Mouse (Mus musculus): Measurements from ENCODE around the gene Ncapg2. TPM values are rescaled to one million over a fixed set of nuclear protein-coding genes. Genes with fewer than 3 reads are reported as not detected.
A peak's percentile ranks its signal among the peaks of the same experiment; 100 is the strongest.

Gene Ncapg2
- polyA plus RNA-seq, 1 experiment, result 16.0 TPM

DNA sequence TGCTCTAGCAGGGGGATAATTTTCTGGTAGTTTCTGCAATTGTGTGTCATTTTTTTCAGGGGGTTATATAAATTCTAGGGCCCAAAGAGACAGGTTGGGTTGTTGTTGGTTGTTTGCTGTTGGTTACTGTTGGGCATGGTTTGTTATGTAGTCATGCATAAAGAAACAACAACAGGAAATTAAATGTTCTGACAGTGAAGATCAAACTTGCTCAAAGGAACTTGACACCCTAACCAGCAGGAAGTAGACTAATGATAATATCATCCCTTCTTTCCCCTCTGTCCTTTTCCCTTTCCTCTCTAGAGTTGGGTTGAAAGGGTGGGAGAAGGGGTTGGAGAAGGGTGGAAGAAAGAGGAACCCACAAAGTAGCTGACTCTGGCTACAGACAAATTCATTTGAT lies 21.2 kb upstream of the Ncapg2 start:
- no peak overlapping the region for H3K4me3 ChIP-seq (ENCODE audit: control insufficient read depth, insufficient read depth, low read length)
- no peak for DNase-seq
- no peak for TF ChIP-seq CTCF (IDR thresholded peaks at IDR 0.05; ENCODE audit: borderline replicate concordance, control insufficient read depth, extremely low read depth, insufficient read depth, low read length, poor library complexity)
- no peak for TF ChIP-seq POLR2A (IDR thresholded peaks at IDR 0.05; ENCODE audit: control insufficient read depth, extremely low read depth, insufficient read depth, low read length, poor library complexity)

DNA sequence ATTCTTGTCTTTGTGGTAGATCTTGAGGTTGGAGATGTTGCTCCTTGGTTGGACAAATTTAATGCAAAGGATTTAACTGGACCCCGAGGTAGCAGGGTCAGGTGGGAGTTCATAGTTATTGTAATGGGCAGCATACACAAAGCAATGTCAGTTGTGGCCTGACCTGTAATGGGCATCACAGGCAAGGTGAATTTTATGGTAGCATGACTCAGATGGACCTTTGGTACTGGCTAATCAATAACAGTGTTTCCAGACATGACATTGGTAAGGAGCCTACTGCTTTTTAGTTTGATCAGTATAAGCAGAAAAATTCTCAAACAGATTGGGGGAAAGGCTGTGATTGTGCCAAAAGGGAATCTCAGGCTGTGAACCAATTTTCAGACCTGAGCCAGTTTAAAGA lies 18.4 kb upstream of the Ncapg2 start:
- no peak for DNase-seq
- H3K36me3 ChIP-seq (ENCODE audit: control insufficient read depth, insufficient read depth, low read length), result no peaks in the 10 kb centered on the region
- no peak overlapping the region for H3K4me3 ChIP-seq (ENCODE audit: control insufficient read depth, insufficient read depth, low read length)
- H3K27ac ChIP-seq (ENCODE audit: control insufficient read depth, insufficient read depth, low read length), result no peak overlapping the region
- 82% methylated on average over 1 of the region's 1 CpGs for WGBS
- TF ChIP-seq CTCF (IDR thresholded peaks at IDR 0.05; ENCODE audit: borderline replicate concordance, control insufficient read depth, extremely low read depth, insufficient read depth, low read length, poor library complexity) (no peak), POLR2A (IDR thresholded peaks at IDR 0.05; ENCODE audit: control insufficient read depth, extremely low read depth, insufficient read depth, low read length, poor library complexity) (no peak)
- no peaks in the 10 kb centered on the region for H3K4me1 ChIP-seq (replicated peaks; ENCODE audit: control insufficient read depth, insufficient read depth, low read length)
- no peaks in the 10 kb centered on the region for H3K27me3 ChIP-seq (ENCODE audit: control insufficient read depth, insufficient read depth, low read length)

More for the DNA sequence above, 21.2 kb upstream of the Ncapg2 start:
- no peaks in the 10 kb centered on the region for H3K27me3 ChIP-seq (ENCODE audit: control insufficient read depth, insufficient read depth, low read length)
- H3K36me3 ChIP-seq (ENCODE audit: control insufficient read depth, insufficient read depth, low read length), result no peaks in the 10 kb centered on the region; the same call in 1 of the 2 replicates
- no peak overlapping the region for H3K27ac ChIP-seq (ENCODE audit: control insufficient read depth, insufficient read depth, low read length)
- H3K4me1 ChIP-seq (replicated peaks; ENCODE audit: control insufficient read depth, insufficient read depth, low read length), result no peaks in the 10 kb centered on the region

GRCm38 (mm10) chr12:116389868-116390267 lies 15.3 kb upstream of the Ncapg2 start:
- H3K27ac ChIP-seq (ENCODE audit: control insufficient read depth, insufficient read depth, low read length), result no peak overlapping the region
- TF ChIP-seq POLR2A (IDR thresholded peaks at IDR 0.05; ENCODE audit: control insufficient read depth, extremely low read depth, insufficient read depth, low read length, poor library complexity), result no peak
- DNase-seq, result no peak
- 76% methylated on average over 1 of the region's 1 CpGs for WGBS
- H3K27me3 ChIP-seq (ENCODE audit: control insufficient read depth, insufficient read depth, low read length), result no peaks in the 10 kb centered on the region
- H3K4me1 ChIP-seq (replicated peaks; ENCODE audit: control insufficient read depth, insufficient read depth, low read length), result no peaks in the 10 kb centered on the region
- H3K4me3 ChIP-seq (ENCODE audit: control insufficient read depth, insufficient read depth, low read length), result no peak overlapping the region
- H3K36me3 ChIP-seq (ENCODE audit: control insufficient read depth, insufficient read depth, low read length), result no peaks in the 10 kb centered on the region

DNA sequence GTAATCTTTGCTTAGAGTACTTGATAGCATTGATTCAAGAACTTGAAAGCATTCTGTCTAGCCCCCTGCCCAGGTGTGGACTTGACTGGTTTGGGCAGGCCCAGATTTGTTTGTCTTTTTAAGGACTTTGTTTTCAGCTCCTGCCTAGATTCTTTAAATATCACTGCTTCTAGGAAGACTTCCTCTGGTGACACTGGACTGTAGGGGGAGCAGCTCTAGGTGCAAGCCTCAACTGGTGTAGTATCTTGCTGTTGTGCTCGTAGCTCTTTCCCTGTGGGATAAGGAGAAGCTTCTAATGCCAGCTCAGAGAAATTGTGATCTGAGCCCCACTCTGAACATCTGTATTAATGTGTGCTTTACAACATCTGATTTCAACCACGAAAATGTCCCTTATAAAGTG lies 10.9 kb upstream of the Ncapg2 start:
- H3K27ac ChIP-seq (ENCODE audit: control insufficient read depth, insufficient read depth, low read length), result no peak overlapping the region
- H3K36me3 ChIP-seq (ENCODE audit: control insufficient read depth, insufficient read depth, low read length), result no peaks in the 10 kb centered on the region
- WGBS, result 89% methylated on average over 2 of the region's 2 CpGs
- H3K4me1 ChIP-seq (replicated peaks; ENCODE audit: control insufficient read depth, insufficient read depth, low read length), result no peaks in the 10 kb centered on the region
- no peaks in the 10 kb centered on the region for H3K27me3 ChIP-seq (ENCODE audit: control insufficient read depth, insufficient read depth, low read length)
- DNase-seq, result peak; percentile 5
- H3K4me3 ChIP-seq (ENCODE audit: control insufficient read depth, insufficient read depth, low read length), result no peak overlapping the region
- TF ChIP-seq CTCF (IDR thresholded peaks at IDR 0.05; ENCODE audit: borderline replicate concordance, control insufficient read depth, extremely low read depth, insufficient read depth, low read length, poor library complexity), result no peak
- TF ChIP-seq POLR2A (IDR thresholded peaks at IDR 0.05; ENCODE audit: control insufficient read depth, extremely low read depth, insufficient read depth, low read length, poor library complexity), result no peak

DNA sequence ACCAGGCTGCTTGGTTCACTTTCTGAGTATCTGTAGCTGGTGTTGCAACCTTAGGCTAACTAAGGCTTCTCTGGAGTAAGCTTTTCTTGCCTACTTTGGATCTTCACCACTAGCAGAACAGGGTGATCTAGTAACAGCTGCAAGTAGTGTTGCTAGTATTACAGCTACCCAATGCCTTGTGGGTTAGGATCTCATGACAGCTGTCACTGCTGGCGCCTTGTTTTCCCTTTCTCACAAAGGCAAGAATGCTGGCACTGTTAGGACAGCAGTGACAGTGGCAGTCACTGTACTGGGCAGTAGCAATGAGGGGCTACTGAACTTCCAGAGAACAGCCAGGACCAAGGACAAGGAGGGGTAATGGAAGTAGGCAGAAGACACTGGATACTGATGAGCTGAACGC lies 9.9 kb upstream of the Ncapg2 start:
- DNase-seq, result no peak
- TF ChIP-seq POLR2A (IDR thresholded peaks at IDR 0.05; ENCODE audit: control insufficient read depth, extremely low read depth, insufficient read depth, low read length, poor library complexity) (no peak), CTCF (IDR thresholded peaks at IDR 0.05; ENCODE audit: borderline replicate concordance, control insufficient read depth, extremely low read depth, insufficient read depth, low read length, poor library complexity) (no peak)
- H3K4me1 ChIP-seq (replicated peaks; ENCODE audit: control insufficient read depth, insufficient read depth, low read length), result no peaks in the 10 kb centered on the region
- no peaks in the 10 kb centered on the region for H3K36me3 ChIP-seq (ENCODE audit: control insufficient read depth, insufficient read depth, low read length)
- no peaks in the 10 kb centered on the region for H3K27me3 ChIP-seq (ENCODE audit: control insufficient read depth, insufficient read depth, low read length)
- H3K27ac ChIP-seq (ENCODE audit: control insufficient read depth, insufficient read depth, low read length), result no peak overlapping the region
- no peak overlapping the region for H3K4me3 ChIP-seq (ENCODE audit: control insufficient read depth, insufficient read depth, low read length)
- 95% methylated on average over 2 of the region's 2 CpGs for WGBS

DNA sequence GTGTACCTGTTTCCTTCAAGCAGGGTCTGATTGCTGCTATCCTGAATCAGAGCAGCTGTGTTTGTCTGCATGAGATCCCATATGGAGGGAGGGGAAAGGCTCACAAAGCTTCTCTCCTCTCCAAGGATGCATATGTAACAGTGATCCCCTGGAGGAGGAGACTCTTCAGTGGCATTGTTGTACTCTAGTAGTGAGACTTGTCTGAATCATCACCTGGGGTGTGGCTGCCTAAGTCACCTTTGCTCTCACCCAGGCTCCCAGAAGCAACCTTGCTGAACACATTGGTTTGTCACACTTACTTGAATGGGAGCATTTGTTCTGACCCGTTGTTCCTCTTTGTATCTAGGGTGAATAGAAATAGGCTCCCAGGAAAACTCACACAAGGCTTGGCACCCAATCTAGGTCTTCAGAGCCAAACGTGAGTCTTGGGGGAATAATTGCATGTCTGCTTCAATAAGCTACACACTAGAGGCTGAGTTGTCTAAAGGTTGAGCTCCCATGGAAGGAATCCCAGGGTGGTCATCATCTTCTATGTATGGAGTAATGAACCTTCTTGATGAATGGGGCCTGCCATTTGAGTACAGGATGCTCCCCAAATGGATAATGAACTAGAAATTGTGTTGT lies 9.0 kb upstream of the Ncapg2 start:
- Histone ChIP-seq H3K36me3 (ENCODE audit: control insufficient read depth, insufficient read depth, low read length) (no peaks in the 10 kb centered on the region), H3K4me1 (replicated peaks; ENCODE audit: control insufficient read depth, insufficient read depth, low read length) (no peaks in the 10 kb centered on the region), H3K4me3 (ENCODE audit: control insufficient read depth, insufficient read depth, low read length) (no peak overlapping the region), H3K27ac (ENCODE audit: control insufficient read depth, insufficient read depth, low read length) (no peak overlapping the region), H3K27me3 (ENCODE audit: control insufficient read depth, insufficient read depth, low read length) (no peaks in the 10 kb centered on the region)
- WGBS, result 89% methylated on average over 2 of the region's 2 CpGs
- no peak for DNase-seq
- TF ChIP-seq CTCF (IDR thresholded peaks at IDR 0.05; ENCODE audit: borderline replicate concordance, control insufficient read depth, extremely low read depth, insufficient read depth, low read length, poor library complexity), result no peak

GRCm38 (mm10) chr12:116404012-116404679 lies 1.1 kb upstream of the Ncapg2 start:
- no peaks in the 10 kb centered on the region for H3K27me3 ChIP-seq (ENCODE audit: control insufficient read depth, insufficient read depth, low read length)
- peak; percentile 22 for DNase-seq
- peaks cover 11% of the 10 kb centered on the region for H3K4me1 ChIP-seq (replicated peaks; ENCODE audit: control insufficient read depth, insufficient read depth, low read length)
- H3K27ac ChIP-seq (ENCODE audit: control insufficient read depth, insufficient read depth, low read length), result no peak overlapping the region
- peak overlapping the region; percentile 48; the same call in 1 of the 2 replicates for H3K4me3 ChIP-seq (ENCODE audit: control insufficient read depth, insufficient read depth, low read length)
- peaks cover 8% of the 10 kb centered on the region for H3K36me3 ChIP-seq (ENCODE audit: control insufficient read depth, insufficient read depth, low read length)
- TF ChIP-seq CTCF (IDR thresholded peaks at IDR 0.05; ENCODE audit: borderline replicate concordance, control insufficient read depth, extremely low read depth, insufficient read depth, low read length, poor library complexity) (no peak), POLR2A (IDR thresholded peaks at IDR 0.05; ENCODE audit: control insufficient read depth, extremely low read depth, insufficient read depth, low read length, poor library complexity) (no peak)
- 97% methylated on average over 18 of the region's 18 CpGs for WGBS
